Mouse (Mus musculus) embryonic facial prominence, embryonic 11.5 days (tissue): Measurements from ENCODE around the gene Grin2c. TPM values are rescaled to one million over a fixed set of nuclear protein-coding genes. Genes with fewer than 3 reads are reported as not detected.

ENCODE experiments used
- ATAC-seq: fragments of 200-750 bp; cut with Nextera tagmentation; replicated peaks from 2 replicates; pipeline ENCODE4 v1.8.0; 2017; ENCODE audit warnings: low read depth; ENCODE audit not compliant: insufficient number of reproducible peaks, low FRiP score, low TSS enrichment
- DNase-seq: peaks from one replicate; pipeline ENCODE4 v3.0.0-alpha.2; 2015; ENCODE audit warnings: low spot score
- H3K27ac ChIP-seq: fragments of 300-500 bp; sonication (generic); replicated peaks from 2 replicates; pipeline ENCODE4 v1.5.1; 2014; ENCODE audit warnings: mild to moderate bottlenecking, low read depth, low read length, control low read depth
- H3K27me3 ChIP-seq: fragments of 300-500 bp; sonication (generic); 2 replicates; pipeline ENCODE4 v1.6.1; 2014; ENCODE audit warnings: mild to moderate bottlenecking, low read length, moderate library complexity, mixed read lengths; ENCODE audit not compliant: control insufficient read depth, insufficient read depth
- H3K36me3 ChIP-seq: fragments of 300-500 bp; sonication (generic); replicated peaks from 2 replicates; pipeline ENCODE4 v1.6.1; 2014; ENCODE audit warnings: low read depth, mild to moderate bottlenecking, low read length, moderate library complexity, mixed read lengths; ENCODE audit not compliant: control insufficient read depth, insufficient read depth
- H3K4me1 ChIP-seq: fragments of 300-500 bp; sonication (generic); 2 replicates; pipeline ENCODE4 v1.6.1; 2014; ENCODE audit warnings: low read length, mixed read lengths; ENCODE audit not compliant: control insufficient read depth, insufficient read depth
- H3K4me2 ChIP-seq: fragments of 300-500 bp; sonication (generic); 2 replicates; pipeline ENCODE4 v1.6.1; 2014; ENCODE audit warnings: low read depth, mild to moderate bottlenecking, control low read depth, low read length, moderate library complexity
- H3K4me3 ChIP-seq: fragments of 300-500 bp; sonication (generic); 2 replicates; pipeline ENCODE4 v1.5.1; 2014; ENCODE audit warnings: low read depth, low read length, control low read depth
- H3K9ac ChIP-seq: fragments of 300-500 bp; sonication (generic); replicated peaks from 2 replicates; pipeline ENCODE4 v1.6.1; 2014; ENCODE audit warnings: mild to moderate bottlenecking, control low read depth, low read length
- H3K9me3 ChIP-seq: fragments of 300-500 bp; sonication (generic); replicated peaks from 2 replicates; pipeline ENCODE4 v1.6.1; 2016; ENCODE audit warnings: mild to moderate bottlenecking, low read length, inconsistent platforms, mixed read lengths; ENCODE audit not compliant: control insufficient read depth
- WGBS: fragments of 180-500 bp; shearing (Covaris S2); extraction: QIAGEN DNeasy Blood & Tissue Kit; methylation state at CpG from one replicate; pipeline ENCODE4 v1.1.7; 2014; 5-methylcytosine and 5-hydroxymethylcytosine counted together
- polyA plus RNA-seq: library from polyadenylated mRNA; unstranded; fragments of >200 nt; fragmentation: Nextera tagmentation; extraction: Ambion mirVana; gene quantifications from 2 replicates; pipeline ENCODE4 v1.2.1, GENCODE M21; 2014

The Grin2c gene
- polyA plus RNA-seq, 1 experiment from 2014 or later, result 0.04 TPM

GRCm38 (mm10) chr11:115282295-115282694, 15.3 kb upstream of the Grin2c start:
- Histone ChIP-seq H3K27me3 (no peaks in the 10 kb centered on the region), H3K4me3 (no peak overlapping the region), H3K4me2 (no peak overlapping the region), H3K4me1 (no peaks in the 10 kb centered on the region), H3K27ac (no peak overlapping the region), H3K36me3 (no peaks in the 10 kb centered on the region), H3K9ac (no peak overlapping the region), H3K9me3 (no peaks in the 10 kb centered on the region)
- ATAC-seq (no peak), DNase-seq (no peak)
- 72% methylated on average over 8 of the region's 8 CpGs for WGBS

GRCm38 (mm10) chr11:115279726-115280125, 12.7 kb upstream of the Grin2c start:
- H3K9ac ChIP-seq, result no peak overlapping the region
- H3K9me3 ChIP-seq, result no peaks in the 10 kb centered on the region
- no peak overlapping the region for H3K27ac ChIP-seq
- H3K27me3 ChIP-seq, result no peaks in the 10 kb centered on the region
- WGBS, result 77% methylated on average over 1 of the region's 1 CpGs
- ATAC-seq (no peak), DNase-seq (no peak)
- H3K4me2 ChIP-seq, result no peak overlapping the region
- H3K4me3 ChIP-seq, result no peak overlapping the region
- H3K4me1 ChIP-seq, result no peaks in the 10 kb centered on the region; the same call in none of the 2 replicates
- H3K36me3 ChIP-seq, result no peaks in the 10 kb centered on the region

- no peak for ATAC-seq
- WGBS, result 82% methylated on average over 6 of the region's 6 CpGs
- H3K4me2 ChIP-seq, result no peak overlapping the region
Observed at GRCm38 (mm10) chr11:115278176-115278575, 11.1 kb upstream of the Grin2c start.

GRCm38 (mm10) chr11:115277604-115277975, 10.5 kb upstream of the Grin2c start:
- ATAC-seq (no peak), DNase-seq (no peak)
- Histone ChIP-seq H3K9ac (peak overlapping the region; percentile 68), H3K27ac (no peak overlapping the region), H3K4me1 (no peaks in the 10 kb centered on the region; the same call in none of the 2 replicates), H3K9me3 (no peaks in the 10 kb centered on the region), H3K27me3 (no peaks in the 10 kb centered on the region), H3K4me3 (peak overlapping the region; percentile 59), H3K4me2 (peak overlapping the region; percentile 66), H3K36me3 (no peaks in the 10 kb centered on the region)
- WGBS, result 18% methylated on average over 7 of the region's 7 CpGs

More at GRCm38 (mm10) chr11:115278176-115278575, 11.1 kb upstream of the Grin2c start:
- DNase-seq, result no peak
- Histone ChIP-seq H3K27me3 (no peaks in the 10 kb centered on the region), H3K36me3 (no peaks in the 10 kb centered on the region), H3K4me1 (no peaks in the 10 kb centered on the region; the same call in none of the 2 replicates), H3K27ac (no peak overlapping the region), H3K4me3 (no peak overlapping the region), H3K9me3 (no peaks in the 10 kb centered on the region), H3K9ac (no peak overlapping the region)

- Histone ChIP-seq H3K36me3 (no peaks in the 10 kb centered on the region), H3K9me3 (no peaks in the 10 kb centered on the region), H3K9ac (peak within 1 kb of the TSS; percentile 73), H3K27me3 (no peaks in the 10 kb centered on the region), H3K4me1 (no peaks in the 10 kb centered on the region; the same call in none of the 2 replicates), H3K27ac (no peak within 1 kb of the TSS), H3K4me2 (peak within 1 kb of the TSS; percentile 74), H3K4me3 (peak within 1 kb of the TSS; percentile 59)
- DNase-seq (peak; percentile 99), ATAC-seq (peak; percentile 96)
- under 1% methylated on average over 42 of the region's 42 CpGs for WGBS
Observed at GRCm38 (mm10) chr11:115276780-115277603, 9.9 kb upstream of the Grin2c start, which contains the start of gene Fdxr. Gene Fdxr, minus strand, starts transcription at chr11:115277050.

GRCm38 (mm10) chr11:115275954-115276353, 8.9 kb upstream of the Grin2c start:
- DNase-seq, result no peak
- Histone ChIP-seq H3K27me3 (no peaks in the 10 kb centered on the region), H3K4me2 (peak overlapping the region; percentile 74), H3K36me3 (no peaks in the 10 kb centered on the region), H3K9me3 (no peaks in the 10 kb centered on the region), H3K4me3 (peak overlapping the region; percentile 58), H3K27ac (no peak overlapping the region), H3K4me1 (no peaks in the 10 kb centered on the region; the same call in none of the 2 replicates), H3K9ac (no peak overlapping the region)
- WGBS, result 53% methylated on average over 3 of the region's 3 CpGs
- ATAC-seq, result no peak

GRCm38 (mm10) chr11:115275509-115275908, 8.5 kb upstream of the Grin2c start:
- DNase-seq (no peak), ATAC-seq (no peak)
- Histone ChIP-seq H3K9ac (no peak overlapping the region), H3K36me3 (no peaks in the 10 kb centered on the region), H3K27me3 (no peaks in the 10 kb centered on the region), H3K4me2 (peak overlapping the region; percentile 74), H3K27ac (no peak overlapping the region), H3K9me3 (no peaks in the 10 kb centered on the region), H3K4me1 (no peaks in the 10 kb centered on the region; the same call in none of the 2 replicates), H3K4me3 (peak overlapping the region; percentile 58; the same call in 1 of the 2 replicates)
- WGBS, result 84% methylated on average over 6 of the region's 6 CpGs

- Histone ChIP-seq H3K4me3 (no peak overlapping the region), H3K4me1 (no peaks in the 10 kb centered on the region; the same call in none of the 2 replicates)
Observed at GRCm38 (mm10) chr11:115274771-115275170, 7.7 kb upstream of the Grin2c start.

More at GRCm38 (mm10) chr11:115274771-115275170, 7.7 kb upstream of the Grin2c start:
- no peak overlapping the region for H3K9ac ChIP-seq
- H3K27me3 ChIP-seq, result no peaks in the 10 kb centered on the region
- no peak overlapping the region for H3K27ac ChIP-seq
- H3K4me2 ChIP-seq, result no peak overlapping the region
- WGBS, result 86% methylated on average over 6 of the region's 6 CpGs
- DNase-seq, result no peak
- no peaks in the 10 kb centered on the region for H3K36me3 ChIP-seq
- no peaks in the 10 kb centered on the region for H3K9me3 ChIP-seq
- no peak for ATAC-seq
